Mouse (Mus musculus) CD8-positive naive resting alpha-beta T cell, adult 2 months (primary cell): ENCODE results near the gene Wnk2.

Experiments used
- DNase-seq, 2 experiments: peaks; one replicate each; pipeline ENCODE4 v3.0.0; 2022; ENCODE audit warnings: low read depth in 2 of 2, low spot score in 2 of 2

The Wnk2 gene

DNA sequence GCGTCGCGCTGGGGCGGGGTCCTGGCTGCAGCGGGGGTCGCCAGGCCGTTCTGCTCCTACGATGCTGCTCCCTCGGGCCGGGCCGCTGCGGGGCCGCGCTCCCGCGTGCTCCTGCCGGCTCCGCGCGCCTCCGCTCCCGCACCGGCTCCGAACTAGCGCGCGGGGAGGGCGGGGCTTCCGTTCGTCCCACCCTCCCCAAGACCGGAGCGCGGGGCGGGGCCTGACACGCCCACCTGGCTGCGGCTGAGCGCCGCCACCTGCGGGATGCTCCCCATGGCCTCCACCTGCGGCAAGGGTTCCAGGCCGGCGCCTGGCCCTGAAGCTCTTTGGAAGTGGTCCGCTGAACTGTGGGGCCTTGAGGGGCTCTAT, at the start of gene Wnk2:
Gene Wnk2, minus strand, starts transcription at position 157 of the 369 bp plus-strand sequence.
- peak; percentile 24 to 32 for DNase-seq

DNA sequence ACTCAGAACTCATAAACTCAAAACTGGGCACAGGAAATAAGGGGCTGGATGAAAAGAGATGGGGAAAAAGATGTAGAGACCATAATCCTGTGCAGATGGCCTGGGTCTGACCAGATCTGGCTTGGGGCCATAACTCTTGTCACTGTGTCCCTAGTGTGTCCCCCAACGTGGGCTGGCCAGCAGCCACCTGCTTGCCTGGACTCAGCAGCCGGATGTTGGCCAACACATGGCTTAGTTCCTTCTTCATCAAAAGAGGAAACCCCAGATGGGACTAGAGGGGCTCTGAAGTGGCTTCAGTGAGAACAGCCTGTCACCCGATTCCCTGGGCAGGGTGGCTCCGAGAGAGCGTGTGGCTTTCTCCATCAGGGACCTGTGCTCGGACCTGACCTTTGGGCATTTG, 49.0 kb upstream of the Wnk2 start:
- no peak for DNase-seq

DNA sequence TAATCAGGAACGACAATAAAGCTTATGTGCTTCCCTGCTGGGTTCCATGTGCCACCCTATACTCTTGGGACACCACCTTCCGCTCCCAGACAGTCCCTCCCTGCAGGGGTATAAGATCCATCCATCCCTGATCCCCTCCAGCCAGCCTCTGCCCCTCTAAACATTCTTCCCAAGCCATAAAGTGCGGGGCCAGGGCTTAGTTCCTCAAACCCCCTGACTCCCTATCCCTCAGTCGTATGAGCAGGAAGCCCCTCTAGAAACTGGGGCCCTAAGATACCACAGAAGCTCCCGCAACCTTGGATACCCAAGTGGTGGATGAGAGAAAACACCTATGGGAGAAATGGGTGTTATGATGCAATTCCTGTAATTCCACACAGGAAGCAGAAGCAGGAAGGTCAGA, 48.4 kb upstream of the Wnk2 start:
- DNase-seq = no peak

DNA sequence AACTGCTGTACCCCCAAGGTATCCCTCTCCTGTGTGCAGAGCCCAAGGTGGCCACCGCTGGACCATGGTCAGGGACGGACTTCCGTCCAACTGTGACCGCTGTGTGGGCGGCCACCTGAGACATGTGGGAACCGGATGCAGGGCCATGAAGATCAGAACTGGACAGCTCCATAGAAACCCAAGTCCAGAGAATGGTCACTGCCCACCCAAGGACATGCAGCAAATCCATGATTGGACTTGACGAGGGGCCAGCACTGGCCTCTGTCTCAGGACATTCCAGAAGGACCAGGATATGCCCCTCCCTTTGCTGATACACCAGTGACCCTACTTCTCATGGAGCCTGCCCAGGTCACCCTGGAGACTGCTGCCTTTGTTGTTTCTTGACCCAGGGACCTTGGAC, 47.8 kb upstream of the Wnk2 start:
- no peak for DNase-seq

DNA sequence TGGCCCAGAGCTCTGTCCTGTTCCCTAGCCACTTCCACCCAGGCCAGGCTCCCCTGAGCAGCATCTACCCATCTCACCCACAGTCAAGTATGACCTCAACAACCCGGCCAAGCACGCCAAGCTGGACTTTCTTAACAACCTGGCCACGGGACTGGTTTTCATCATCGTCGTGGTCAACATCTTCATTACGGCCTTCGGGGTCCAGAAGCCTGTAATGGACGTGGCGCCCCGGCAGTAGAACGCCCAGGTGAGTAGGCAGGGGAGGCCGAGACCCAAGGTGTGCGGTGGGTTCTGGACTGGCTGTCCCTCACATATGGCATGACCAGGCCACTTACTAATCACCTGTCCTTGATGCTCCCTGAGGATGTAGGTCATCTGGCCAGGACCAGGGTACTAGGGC, 47.0 kb upstream of the Wnk2 start:
- no peak for DNase-seq

DNA sequence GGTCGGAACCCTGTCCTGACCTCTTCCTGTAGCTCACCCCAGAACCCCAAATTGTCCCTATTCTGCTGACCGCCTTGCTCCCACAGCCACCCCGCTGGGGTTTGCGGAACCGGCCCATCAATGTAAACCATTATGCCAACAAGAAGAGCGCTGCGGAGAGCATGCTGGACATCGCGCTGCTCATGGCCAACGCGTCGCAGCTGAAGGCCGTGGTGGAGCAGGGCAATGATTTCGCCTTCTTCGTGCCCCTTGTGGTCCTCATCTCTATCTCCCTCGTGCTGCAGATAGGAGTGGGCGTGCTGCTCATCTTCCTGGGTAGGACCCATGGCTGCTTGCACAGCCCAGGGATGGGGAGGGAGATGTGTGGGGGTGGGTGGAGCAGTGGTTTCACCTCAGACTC, 45.8 kb upstream of the Wnk2 start:
- DNase-seq = no peak

DNA sequence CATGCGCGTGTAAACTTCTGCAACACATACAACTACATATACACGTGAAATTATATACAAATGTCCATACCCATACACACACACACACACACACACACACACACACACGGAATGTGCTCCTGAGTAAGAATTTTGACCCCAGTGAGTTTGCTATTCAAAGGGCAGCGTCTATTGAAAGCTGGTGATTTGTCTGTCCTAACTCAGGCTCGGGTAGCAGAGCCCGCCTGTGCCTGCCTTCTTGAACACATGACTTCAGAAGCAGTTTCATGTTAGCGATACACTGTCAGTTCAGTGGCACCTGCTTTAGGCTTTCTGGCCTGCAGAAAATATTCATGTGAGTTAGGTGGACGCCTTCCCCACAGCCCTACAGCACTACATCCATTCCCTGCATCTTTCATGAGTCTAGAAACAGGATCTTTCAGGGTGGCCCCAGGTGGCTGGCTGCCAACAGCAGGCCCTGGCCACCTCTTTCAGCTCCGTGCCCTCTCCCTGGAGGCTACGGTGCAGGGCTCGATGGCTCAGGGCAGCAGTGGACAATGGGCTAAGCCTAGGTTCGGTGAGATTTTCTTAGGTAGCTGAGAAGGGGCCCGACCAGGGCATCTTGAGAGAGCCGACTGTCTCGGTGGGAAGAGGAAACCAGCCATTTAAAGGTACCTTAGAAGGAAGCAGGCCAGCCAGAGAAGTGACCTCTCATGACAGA, 44.5 kb upstream of the Wnk2 start:
- no peak for DNase-seq

DNA sequence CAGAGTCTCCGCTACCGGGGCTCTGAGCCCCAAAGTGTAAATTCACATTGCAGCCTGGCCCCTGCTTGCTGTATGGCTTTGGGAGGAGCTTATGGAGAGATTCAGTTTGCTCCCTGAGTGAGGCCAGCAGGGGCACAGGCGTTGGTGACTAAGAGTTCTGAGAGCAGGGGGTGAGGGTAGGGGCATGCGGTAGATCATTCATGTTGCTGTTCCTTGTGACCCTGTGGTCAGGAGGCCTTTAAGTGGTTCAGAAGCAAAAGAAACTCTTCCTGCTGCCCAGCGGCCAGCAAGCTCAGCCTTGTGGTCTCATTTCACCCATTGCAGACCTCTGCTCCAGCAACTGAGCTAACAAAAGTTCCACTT, 43.8 kb upstream of the Wnk2 start:
- DNase-seq = no peak

DNA sequence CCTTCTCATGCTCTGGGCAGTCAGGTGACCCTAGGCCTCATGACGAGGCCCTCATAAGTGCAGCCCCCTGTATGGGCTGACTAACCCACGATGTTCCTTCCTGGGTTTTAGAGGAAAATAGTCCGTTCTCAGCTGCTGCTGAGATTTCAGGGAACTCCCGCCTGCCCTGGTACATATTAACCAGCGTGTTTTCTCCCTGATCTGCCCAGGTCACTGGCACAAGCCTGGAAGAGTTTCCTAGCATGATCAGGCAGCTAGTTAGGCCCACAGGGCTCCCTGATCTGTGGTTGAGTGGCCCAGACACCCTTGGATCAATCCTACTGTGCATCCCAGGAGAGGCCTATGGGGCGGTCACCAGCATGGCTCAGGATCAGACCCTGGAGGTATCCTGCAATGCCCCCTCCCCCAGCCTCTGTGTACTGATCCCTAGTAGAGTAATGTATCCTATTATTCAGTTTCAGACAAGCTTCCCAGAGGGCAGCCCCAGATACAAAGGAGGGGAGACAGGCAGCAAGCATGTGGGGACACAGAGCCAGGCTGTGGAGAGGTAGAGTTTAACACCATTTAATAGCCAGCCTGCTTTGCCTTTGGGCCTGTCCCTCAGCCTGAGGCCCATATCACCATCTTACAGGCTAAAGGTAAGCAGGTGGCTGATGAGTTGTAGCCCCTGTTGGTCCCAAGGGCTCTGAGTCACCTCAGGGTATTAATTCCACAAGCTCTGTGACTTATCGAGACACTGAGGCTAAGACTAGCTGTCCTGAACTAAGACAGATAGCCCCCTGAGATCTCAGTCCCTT, 43.3 kb upstream of the Wnk2 start:
- no peak for DNase-seq

DNA sequence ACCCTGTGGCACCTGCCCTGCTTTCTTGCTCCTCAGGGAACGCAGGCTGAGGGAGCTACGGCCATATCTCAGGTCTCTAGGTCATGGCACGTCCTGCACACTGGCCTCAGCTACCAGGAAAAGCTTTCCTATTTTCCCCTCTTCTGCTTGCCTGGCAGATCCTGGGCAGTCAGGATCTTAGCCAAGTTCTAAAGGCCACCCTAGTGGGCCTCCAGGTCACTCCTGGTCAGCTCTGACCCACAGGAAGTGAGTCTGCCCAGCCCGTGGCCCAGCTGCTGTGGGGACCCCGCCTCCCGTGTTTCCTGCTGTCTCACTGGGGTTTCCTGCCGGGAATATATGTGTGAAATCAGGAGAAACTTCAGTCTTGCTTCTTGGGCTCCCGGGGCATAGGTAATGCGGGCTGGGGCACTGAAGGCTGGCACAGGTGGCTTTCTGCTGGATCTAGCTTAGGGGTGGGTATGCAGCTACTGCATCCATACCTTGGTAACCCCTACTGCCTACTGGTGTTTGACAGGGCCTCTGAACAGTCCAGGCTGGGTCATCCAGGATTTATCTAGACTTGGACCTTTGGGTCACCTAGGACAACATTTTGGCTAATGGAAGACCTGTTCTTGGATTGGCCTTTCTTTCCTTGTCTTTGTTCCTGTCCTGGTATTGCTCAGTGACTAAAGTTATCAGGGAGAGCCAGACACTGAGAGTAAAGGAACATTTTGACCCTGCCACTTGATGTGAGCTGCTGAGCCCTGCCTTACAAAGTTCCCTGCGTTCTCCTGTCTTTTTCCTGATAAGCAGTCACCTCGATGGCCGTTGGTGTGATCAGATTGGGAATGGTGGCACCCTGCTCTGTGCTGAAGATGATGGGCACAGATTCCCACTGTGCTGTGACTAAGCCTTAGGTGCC, 42.4 kb upstream of the Wnk2 start:
- no peak for DNase-seq

DNA sequence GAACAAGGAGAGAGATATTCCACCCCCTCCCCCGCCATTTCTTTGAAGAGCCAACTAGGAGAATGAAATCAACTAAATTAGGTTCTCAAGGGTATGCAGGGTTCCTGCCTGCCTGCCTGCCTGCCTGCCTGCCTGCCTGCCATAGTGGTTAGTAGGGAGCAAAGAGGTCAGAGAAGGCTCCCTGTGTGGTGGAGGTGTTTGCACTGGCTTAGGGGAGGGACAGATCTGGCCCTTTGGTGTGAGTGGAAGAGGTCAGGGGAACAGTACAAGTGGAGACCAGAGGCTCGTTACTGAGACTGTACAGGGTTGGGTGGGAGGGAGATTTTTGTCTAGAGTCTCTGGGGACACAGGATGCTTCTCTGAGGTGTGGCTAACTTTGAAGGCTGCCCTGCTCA, 41.1 kb upstream of the Wnk2 start:
- DNase-seq = no peak

DNA sequence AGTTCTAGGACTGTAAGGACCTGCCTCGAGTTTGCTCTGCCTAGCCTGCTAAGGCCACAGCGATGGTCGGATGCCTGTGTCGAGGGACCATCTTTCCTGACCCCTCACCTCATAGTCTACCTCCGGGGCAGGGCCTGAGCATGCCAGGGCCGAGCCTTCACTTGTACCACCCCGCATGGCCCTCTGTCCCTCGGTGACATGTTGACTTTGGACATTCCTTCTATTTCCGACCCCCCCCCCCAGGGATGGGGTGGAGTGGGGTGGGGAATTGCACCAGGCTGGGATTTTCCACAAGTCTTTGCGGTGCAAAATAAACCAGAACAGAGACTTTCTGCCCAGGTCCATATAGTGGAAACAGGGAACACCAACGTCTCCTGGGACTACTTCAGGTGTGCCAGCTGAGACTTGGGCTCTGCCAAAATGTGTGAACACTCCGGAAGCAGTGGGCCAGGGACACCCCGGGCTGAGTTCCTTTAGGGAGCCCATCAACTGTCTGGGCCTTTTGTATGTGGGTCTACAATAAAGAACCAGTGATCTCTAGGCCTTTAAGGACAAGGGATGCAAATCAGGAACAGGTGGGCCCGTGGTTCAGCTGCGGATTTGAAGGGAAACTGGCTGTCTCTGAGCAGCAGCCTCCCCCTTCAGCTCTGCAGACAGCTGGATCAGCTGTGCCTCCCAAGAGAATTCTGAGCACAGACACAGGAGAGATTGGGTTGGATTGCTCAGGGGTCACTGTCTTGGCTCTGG, 40.6 kb upstream of the Wnk2 start:
- no peak for DNase-seq

DNA sequence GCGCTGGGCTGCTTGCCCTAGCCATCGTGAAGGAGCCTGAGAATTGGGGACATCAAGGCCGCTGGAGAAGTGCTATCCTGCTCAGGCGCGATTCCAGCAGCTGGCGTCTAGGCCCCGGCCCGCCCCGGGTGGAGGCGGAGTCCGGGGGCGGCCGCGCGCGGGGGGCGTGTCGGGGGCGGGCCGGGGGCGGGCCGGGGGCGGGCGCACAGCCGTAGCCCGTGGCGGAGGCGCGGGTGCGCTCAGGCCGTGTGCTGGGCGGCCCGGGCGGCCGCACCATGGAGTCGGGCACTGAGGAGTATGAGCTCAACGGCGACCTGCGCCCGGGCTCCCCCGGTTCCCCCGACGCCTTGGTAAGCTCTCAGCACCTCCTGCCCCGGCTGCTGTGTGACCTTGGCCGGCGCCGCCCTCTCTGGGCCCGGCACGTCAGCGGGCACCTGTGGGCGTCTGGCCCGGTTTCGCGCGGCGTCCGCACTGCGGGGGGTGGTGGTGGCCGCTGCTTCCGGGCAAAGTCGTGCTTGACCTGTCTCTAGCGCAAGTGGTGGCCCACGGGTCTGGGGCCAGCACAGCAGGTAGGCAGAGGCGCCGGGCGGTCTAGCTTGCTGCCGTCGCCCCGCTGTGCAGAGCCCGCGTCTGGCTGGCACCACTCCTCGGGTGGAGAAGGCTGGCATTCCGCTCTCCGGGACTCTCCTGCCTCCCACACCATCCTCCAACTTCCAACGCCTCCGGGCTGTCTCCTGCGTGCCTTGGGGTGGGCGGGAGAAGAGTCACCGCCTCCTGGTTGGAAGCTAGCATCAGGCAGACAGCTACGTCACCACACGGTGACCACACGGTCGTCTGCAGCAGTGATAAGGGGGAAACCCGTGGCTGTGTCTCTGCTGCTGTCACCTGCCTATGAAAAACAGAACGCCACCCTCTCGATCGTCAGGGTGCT, 39.7 kb upstream of the Wnk2 start, which contains the start of gene Ninj1:
Gene Ninj1, plus strand, starts transcription at position 198 of the 931 bp plus-strand sequence.
- peak; percentile 82 to 84 for DNase-seq

DNA sequence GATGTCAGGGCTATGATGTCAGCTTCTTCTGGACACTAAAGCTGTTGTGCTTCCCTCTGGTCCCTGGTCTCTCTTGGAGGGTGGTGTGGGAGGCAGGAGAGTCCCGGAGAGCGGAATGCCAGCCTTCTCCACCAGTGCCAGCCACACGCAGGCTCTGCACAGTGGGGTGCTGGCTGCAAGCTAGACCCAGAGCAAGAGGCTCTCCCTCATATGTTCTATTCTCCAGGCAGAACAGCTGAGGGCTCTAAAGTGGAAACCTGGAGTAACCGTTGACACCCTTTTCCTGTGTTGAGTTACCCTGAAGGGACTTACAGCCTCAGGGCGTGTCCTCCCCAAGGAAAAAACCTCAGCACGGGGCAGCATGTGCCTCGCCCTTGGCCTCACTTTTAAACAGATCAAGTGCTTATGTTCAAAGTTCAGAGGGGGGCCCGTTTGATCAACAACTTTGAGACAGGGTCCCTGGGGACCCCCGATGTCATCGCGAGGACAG, 39.0 kb upstream of the Wnk2 start:
- no peak for DNase-seq

DNA sequence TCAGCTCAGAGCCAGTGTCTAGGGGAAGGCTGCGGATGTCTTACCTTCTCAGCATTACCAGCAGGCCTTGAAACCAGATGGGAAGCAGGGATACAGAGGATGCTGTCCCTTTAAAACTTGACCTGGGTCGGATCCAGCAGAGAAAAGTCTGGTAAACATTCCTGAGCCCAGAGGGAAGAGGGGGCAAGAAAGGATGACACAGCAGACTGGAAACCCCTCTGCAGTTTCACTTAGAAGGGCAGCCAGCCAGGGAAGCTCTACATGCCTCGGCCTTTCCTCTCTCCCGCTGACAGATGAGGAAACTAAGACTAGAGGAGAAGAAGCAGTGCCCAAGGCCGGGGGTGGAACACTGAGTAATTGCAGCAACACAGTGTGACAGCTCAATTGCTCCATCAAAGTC, 35.8 kb upstream of the Wnk2 start:
- DNase-seq = no peak

DNA sequence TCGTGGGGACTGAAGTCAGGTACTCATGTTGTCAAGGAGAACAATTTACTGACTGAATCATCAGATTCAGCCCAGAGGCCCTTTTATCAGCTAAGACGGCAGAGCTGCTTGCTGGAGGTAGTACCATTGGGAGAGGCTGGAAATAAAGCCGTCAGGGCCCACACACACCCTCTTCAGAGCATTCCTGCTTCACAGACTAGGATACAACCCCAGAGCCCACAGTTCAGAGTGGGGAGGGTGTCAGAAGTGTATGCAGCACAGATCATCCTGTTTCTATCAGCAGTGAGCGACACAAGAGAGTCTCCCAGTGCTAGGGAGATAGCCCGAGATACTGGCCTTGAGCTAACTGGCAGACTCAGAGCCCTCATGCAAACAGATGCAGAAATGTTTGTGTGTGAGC, 35.3 kb upstream of the Wnk2 start:
- no peak for DNase-seq

DNA sequence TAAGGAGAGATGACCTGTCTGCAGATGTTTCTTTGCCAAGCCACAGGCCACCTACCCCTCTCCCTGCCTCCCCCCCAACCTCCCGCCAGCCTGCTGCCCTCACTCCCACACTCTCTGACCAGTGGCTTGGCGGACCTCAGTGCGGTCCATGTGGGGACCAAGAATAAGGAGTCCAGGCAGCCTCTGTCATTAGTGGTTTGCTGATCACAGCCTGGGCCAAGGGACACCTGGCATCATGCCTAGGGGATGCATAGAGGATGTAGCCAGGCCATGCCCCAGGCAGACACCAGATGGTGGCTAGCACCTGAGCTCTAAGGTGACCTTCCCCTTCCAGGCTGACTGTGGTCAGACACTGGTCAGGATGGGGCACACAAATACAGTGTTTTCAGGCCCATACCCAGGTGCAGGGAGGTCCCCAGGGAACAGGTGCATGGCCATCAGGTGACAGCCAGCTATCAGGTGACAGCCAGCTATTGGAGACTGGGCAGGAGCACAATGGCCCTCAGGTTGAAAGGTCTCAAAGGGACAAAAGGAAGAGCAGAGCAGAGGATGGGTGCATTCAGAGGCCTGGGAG, 33.7 kb upstream of the Wnk2 start:
- no peak for DNase-seq

DNA sequence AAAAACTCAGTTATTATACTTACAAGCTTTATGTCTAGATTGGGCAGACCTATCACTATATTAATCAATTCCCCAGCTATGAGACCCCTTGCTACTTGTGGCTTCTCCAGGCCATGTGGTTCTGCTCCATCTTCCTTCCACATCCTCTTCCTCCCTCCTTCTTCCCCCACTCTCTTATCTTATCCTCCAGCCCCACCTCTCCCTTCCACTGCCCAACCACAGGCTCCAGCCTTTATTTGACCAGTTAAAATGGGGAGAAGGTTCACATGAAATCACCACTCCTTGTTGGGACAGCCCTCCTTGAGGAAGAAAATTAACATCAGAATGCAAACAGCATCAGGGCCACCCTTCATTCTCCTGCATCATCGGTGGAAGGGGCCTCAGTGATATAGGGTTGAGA, 32.9 kb upstream of the Wnk2 start:
- DNase-seq = no peak

DNA sequence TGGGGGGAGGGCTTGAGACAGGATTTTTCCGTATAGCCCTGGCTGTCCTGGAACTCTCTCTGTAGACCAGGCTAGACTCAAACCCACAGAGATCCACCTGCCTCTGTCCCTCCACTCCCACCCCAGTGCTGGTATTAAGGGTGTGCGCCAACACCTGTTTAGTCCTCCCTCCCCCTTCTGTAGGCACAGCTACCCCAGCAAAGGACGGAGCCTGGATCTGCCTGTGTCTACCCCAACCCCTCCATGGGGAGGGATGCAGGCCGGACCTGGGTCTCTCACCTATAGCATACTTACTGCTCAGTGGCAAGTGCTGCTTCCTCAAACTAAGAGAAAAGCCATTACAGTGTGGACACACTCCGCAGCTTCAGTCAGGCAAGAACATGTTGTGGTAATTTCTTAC, 32.5 kb upstream of the Wnk2 start:
- DNase-seq = no peak
